8 mouse cellular contexts compared by ENCODE assay signal in the genomic region with DNA sequence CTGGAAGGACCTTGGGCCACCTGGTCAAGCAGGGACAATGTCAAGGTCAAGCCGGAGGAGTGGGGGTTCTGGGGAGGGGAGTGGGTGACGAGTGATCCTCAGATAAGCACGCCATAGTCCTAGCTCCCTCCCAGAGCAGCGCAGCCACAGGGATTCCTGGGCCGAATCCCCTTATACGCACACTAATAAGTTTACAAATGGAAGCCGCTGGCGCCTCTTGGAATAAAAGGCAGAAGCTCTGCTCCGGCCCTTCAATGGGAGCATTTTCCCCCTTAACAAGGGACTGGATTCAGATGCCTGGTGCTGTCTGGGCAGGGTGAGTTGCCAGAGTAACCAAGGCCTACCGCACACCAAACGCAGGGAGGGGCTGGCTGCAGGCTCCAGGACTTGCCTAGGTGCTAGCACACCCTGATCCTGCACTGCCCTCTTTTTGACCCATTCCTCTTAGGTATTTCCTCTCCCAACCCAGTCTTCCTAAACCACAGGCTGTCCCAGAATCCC. TPM values are rescaled to one million over a fixed set of nuclear protein-coding genes. Genes with fewer than 3 reads are reported as not detected.
DNase-seq lines count a peak whose midpoint lies in the region; ATAC-seq lines count a peak whose summit lies in the region.

No protein-coding gene starts in this region.

- peaks cover 5% of the 10 kb centered on the region for H3K4me1 ChIP-seq in liver, embryonic 11.5 days (replicated peaks; ENCODE audit: control insufficient read depth, insufficient read depth, low read length)
- H3K4me1 ChIP-seq in hindbrain, embryonic 12.5 days = peaks cover 32% of the 10 kb centered on the region
- H3K4me1 ChIP-seq in midbrain, embryonic 11.5 days (ENCODE audit: control insufficient read depth, insufficient read depth, low read length) = peaks cover 25% of the 10 kb centered on the region

- 0 out of 2 replicates have a peak overlapping the region, but pooled peaks have one; percentile 5 for H3K9ac ChIP-seq in liver, embryonic 11.5 days (ENCODE audit: low read depth, low read length)
- peak overlapping the region; percentile 64; the same call in 1 of the 2 replicates for H3K9ac ChIP-seq in hindbrain, embryonic 12.5 days
- peak overlapping the region; percentile 68 for H3K9ac ChIP-seq in midbrain, embryonic 11.5 days (ENCODE audit: low read length)

- no peak overlapping the region for H3K27ac ChIP-seq in liver, embryonic 11.5 days (ENCODE audit: low read depth, low read length)
- H3K27ac ChIP-seq in hindbrain, embryonic 12.5 days = peak overlapping the region; percentile 81
- H3K27ac ChIP-seq in midbrain, embryonic 11.5 days (ENCODE audit: low read depth, low read length) = peak overlapping the region; percentile 70

- DNase-seq in liver, embryonic 11.5 days (ENCODE audit: low spot score) = no peak
- DNase-seq in liver = no peak
- peak; percentile 66 for DNase-seq in embryo, embryonic 10.5 days (ENCODE audit: low spot score)
- peak; percentile 96 for DNase-seq in midbrain, embryonic 11.5 days (ENCODE audit: low spot score, missing footprints)
- no peak for DNase-seq in ovary, postnatal 14 days (ENCODE audit: low spot score)
- DNase-seq in MN1 (ENCODE audit: low spot score) = no peak

- no peaks in the 10 kb centered on the region for H3K36me3 ChIP-seq in liver, embryonic 11.5 days (ENCODE audit: control insufficient read depth, insufficient read depth, low read length)
- H3K36me3 ChIP-seq in hindbrain, embryonic 12.5 days = no peaks in the 10 kb centered on the region
- no peaks in the 10 kb centered on the region for H3K36me3 ChIP-seq in midbrain, embryonic 11.5 days (ENCODE audit: control insufficient read depth, insufficient read depth, low read length)

- H3K4me3 ChIP-seq in liver, embryonic 11.5 days (ENCODE audit: low read depth, low read length) = peak overlapping the region; percentile 47; the same call in 1 of the 2 replicates
- peak overlapping the region; percentile 39 for H3K4me3 ChIP-seq in hindbrain, embryonic 12.5 days
- peak overlapping the region; percentile 44 for H3K4me3 ChIP-seq in midbrain, embryonic 11.5 days (ENCODE audit: low read depth, low read length)

- ATAC-seq in liver, embryonic 11.5 days (replicated peaks; ENCODE audit: low FRiP score) = no peak
- peak; percentile 69 for ATAC-seq in hindbrain, embryonic 12.5 days (ENCODE audit: low FRiP score)
- ATAC-seq in midbrain, embryonic 11.5 days (ENCODE audit: low FRiP score) = peak; percentile 60
- ATAC-seq in erythroid progenitor cell, adult 5-6 weeks (replicated peaks; ENCODE audit: low FRiP score, poor library complexity, severe bottlenecking) = no peak

- H3K4me2 ChIP-seq in liver, embryonic 11.5 days = peak overlapping the region; percentile 72
- H3K4me2 ChIP-seq in hindbrain, embryonic 12.5 days (replicated peaks) = peak overlapping the region; percentile 84
- peak overlapping the region; percentile 96 for H3K4me2 ChIP-seq in midbrain, embryonic 11.5 days

- 14% methylated on average over 11 of the region's 11 CpGs for WGBS in liver, embryonic 11.5 days
- 2% methylated on average over 11 of the region's 11 CpGs for WGBS in hindbrain, embryonic 12.5 days
- WGBS in midbrain, embryonic 11.5 days = 2% methylated on average over 11 of the region's 11 CpGs

- H3K27me3 ChIP-seq in liver, embryonic 11.5 days (replicated peaks; ENCODE audit: control insufficient read depth, insufficient read depth, low read length) = peaks cover 36% of the 10 kb centered on the region
- peaks cover 48% of the 10 kb centered on the region for H3K27me3 ChIP-seq in hindbrain, embryonic 12.5 days
- peaks cover 2% of the 10 kb centered on the region; the same call in 1 of the 2 replicates for H3K27me3 ChIP-seq in midbrain, embryonic 11.5 days (ENCODE audit: control insufficient read depth, insufficient read depth, low read length)

- no peaks in the 10 kb centered on the region for H3K9me3 ChIP-seq in liver, embryonic 11.5 days (ENCODE audit: control insufficient read depth, low read length)
- no peaks in the 10 kb centered on the region for H3K9me3 ChIP-seq in hindbrain, embryonic 12.5 days (replicated peaks)
- H3K9me3 ChIP-seq in midbrain, embryonic 11.5 days (ENCODE audit: control insufficient read depth, low read length) = no peaks in the 10 kb centered on the region

RNA-seq across cellular contexts. Expression of gene Grik4, which starts 46.2 kb away (rescaled TPM):
- 2.2 and 2.8 TPM in 2 replicates for polyA plus RNA-seq in liver, embryonic 11.5 days (2014; fragmentation: Nextera tagmentation; extraction: Ambion mirVana)
- polyA plus RNA-seq in hindbrain, embryonic 12.5 days (2016; fragmentation: Nextera tagmentation; extraction: Ambion mirVana) = 5.6 and 5.7 TPM in 2 replicates
- polyA plus RNA-seq in midbrain, embryonic 11.5 days (2014; fragmentation: Nextera tagmentation; extraction: Ambion mirVana) = 1.2 TPM in 2 replicates
- total RNA-seq in erythroid progenitor cell, adult 5-6 weeks (2015; ENCODE audit: low replicate concordance) = not detected in 2 replicates
- not detected in 2 replicates for total RNA-seq in erythroid progenitor cell, adult 5-6 weeks (2017; ENCODE audit: low replicate concordance)

Comparison
In these comparisons a context has a peak if more than half of its experiments do, and no peak if none do; other contexts are left out.
1. ATAC-seq: peak in hindbrain, embryonic 12.5 days (single experiment) and midbrain, embryonic 11.5 days (single experiment); none in liver, embryonic 11.5 days (single experiment) and erythroid progenitor cell, adult 5-6 weeks (single experiment).
2. DNase-seq: peak in embryo, embryonic 10.5 days (single experiment) and midbrain, embryonic 11.5 days (single experiment); none in liver, embryonic 11.5 days (single experiment), liver (single experiment), ovary, postnatal 14 days (single experiment) and MN1 (single experiment).
3. H3K9ac ChIP-seq: peak in every context shown above with its lines; median percentile 68 in midbrain, embryonic 11.5 days; 64 in hindbrain, embryonic 12.5 days; 5 in liver, embryonic 11.5 days.
4. Peak in every context shown above with its lines, with median percentiles within 50 percentile points of each other: H3K4me2 ChIP-seq and H3K4me3 ChIP-seq.